Mouse (Mus musculus) B cell, adult 67 days (primary cell): ENCODE results near the gene 1700025C18Rik. TPM values are rescaled to one million over a fixed set of nuclear protein-coding genes. Genes with fewer than 3 reads are reported as not detected.

Experiments used
- total RNA-seq, 2 experiments: library from RNA; stranded (reverse); gene quantifications; 4 replicates each; pipeline ENCODE4 v1.2.4; 2023

Gene 1700025C18Rik
- not detected for total RNA-seq

DNA sequence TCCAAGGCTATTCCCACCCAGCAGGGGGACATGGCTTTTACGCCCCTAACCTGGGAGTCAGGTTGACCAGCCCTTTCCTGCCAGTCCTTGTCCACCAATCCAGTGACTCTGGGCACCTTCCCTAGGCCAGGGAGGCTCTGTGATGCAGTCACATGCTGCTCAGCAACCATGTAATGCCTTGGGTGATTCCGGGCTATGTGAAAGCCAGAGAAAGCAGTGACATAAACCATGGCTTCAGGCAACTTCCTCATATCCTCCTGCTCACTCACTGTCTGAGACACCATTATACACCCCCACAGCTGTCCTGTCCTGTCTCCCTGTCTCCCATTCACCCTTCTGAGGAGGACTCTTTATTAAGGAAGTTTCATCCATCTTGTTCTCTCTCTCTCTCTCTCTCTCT lies at the start of gene 1700025C18Rik:
Gene 1700025C18Rik, minus strand, starts transcription at position 101 of the 400 bp plus-strand sequence.

DNA sequence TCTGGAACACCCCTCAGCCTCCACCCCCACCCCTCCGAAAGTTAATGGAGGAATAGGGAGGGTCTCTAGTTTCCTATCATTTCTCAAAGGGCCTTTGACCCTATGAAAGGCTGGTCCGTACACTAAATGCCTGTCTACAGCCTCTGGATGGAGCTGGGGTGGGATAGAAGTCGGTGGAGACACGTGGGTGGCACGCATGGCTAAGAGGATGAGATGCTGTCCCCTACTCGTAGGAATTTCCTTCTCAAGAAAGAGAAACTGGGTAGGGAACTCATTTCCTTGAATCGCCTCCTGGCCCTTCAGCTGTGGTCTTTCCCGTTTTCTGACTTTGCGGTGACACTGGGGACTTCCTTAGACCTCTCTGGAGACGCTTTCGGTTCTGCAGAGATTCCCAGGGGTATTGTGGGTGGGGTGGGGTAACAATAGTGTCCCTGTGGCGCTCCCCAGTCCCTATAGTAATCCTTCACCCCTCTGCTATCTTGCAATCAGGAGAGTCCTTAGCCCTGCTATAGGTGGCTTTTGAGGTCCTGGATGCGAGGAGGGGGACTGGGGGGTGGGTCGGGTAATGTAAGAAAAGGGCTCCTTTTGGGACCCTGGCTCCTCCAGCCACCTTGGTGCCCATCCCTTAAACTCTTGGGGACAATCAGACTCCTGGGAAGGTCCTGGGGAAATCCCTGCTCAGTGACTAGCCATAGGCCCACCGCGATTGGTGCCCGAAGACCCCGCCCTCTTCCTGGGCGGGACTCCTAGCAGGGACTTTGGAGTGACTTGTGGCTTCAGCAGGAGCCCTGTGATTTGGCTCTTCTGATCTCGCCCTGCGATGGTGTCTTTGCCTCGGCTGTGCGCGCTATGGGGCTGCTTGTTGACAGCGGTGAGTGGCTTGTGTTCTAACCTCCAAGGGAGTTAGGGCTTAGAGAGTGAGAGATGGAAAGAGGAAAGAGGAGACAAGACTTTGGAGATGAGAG lies 35.4 kb downstream of the 1700025C18Rik start, which contains the start of gene Cd40:
Gene Cd40, plus strand, starts transcription at position 740 of the 965 bp plus-strand sequence.

DNA sequence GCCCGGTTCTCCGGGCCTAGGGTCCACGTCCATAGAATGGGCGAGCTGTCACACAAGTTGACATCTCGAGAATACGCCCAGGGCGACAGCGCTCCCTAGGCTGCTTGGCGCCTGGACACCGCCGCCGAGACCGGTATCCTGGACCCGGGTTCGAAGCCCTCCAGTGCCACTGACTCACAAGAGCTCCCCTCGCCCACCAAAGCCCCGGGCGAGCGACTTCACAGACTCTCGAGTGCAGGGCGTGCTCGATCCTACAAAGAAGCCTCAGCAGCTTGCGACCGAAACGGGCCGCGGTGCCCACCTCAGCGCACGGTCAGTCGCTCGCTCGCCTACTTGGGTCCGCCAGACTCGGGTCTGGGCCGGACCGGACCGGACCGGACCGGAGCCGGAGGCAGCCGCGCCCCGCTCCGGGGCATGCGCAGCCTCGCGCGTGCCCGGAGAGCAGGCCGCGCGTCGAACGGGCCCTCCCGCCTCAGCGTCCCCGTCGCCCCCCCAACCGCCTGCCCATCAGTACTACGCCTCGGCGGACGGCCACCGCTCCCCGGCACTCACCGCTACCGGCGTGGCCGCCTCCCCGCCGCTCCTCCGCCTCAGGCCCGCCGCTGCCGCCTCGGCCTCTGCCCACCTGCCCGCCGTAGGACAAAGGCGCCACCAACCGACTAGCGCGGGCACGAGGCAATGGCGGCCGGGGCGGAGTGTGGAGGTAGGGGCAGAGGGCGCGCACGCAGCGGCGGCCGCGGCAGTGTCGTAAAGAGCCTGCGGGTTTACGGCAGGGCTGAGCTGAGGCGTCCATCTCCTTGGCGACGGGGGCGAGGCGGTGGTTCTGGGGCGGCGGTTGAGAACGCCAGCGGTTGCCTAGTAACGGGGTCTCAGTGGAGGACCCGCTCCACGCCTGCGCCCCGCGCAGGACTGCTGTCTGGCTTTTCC lies 56.2 kb downstream of the 1700025C18Rik start, which contains the start of gene Ncoa5:
Gene Ncoa5, minus strand, starts transcription at position 737 of the 927 bp plus-strand sequence.

Other genes starting within 250 kb of the 1700025C18Rik start
- 1 to 10 TPM; 8.2 to 10.0 TPM for gene Pltp, start 233.0 kb downstream of the 1700025C18Rik start, total RNA-seq
- gene Pcif1, start 211.4 kb downstream of the 1700025C18Rik start, total RNA-seq: 100 to 1,000 TPM in 1 of 2 experiments, 10 to 100 TPM in 1; 93.2 to 104 TPM
- gene Zfp335, start 179.0 kb downstream of the 1700025C18Rik start, total RNA-seq: 10 to 100 TPM; 60.9 to 65.7 TPM
- gene Mmp9, start 150.0 kb downstream of the 1700025C18Rik start, total RNA-seq: 1 to 10 TPM in 1 of 2 experiments, not detected in 1; 1.1 TPM
- 1 to 10 TPM; 2.1 to 3.4 TPM for gene Slc12a5, start 129.9 kb downstream of the 1700025C18Rik start, total RNA-seq
- gene Ncoa5, start 55.9 kb downstream of the 1700025C18Rik start, total RNA-seq: 10 to 100 TPM; 53.3 to 58.1 TPM
- gene Cd40, start 35.1 kb downstream of the 1700025C18Rik start, total RNA-seq: 100 to 1,000 TPM; 200 to 238 TPM
- not detected for gene Cdh22, start 144.1 kb upstream of the 1700025C18Rik start, total RNA-seq
- gene Slc35c2, start 197.1 kb upstream of the 1700025C18Rik start, total RNA-seq: 10 to 100 TPM; 66.9 to 77.8 TPM
- gene Elmo2, start 235.7 kb upstream of the 1700025C18Rik start, total RNA-seq: 10 to 100 TPM; 35.1 to 35.6 TPM